Mouse (Mus musculus) CH12F3 (cell line): ENCODE data around the gene Borcs7.
"Not testable (repeated sequence)": the region's sequence is repeated elsewhere in the genome, so short reads cannot be mapped to it uniquely, and the experiment has no call there.

ENCODE experiments used
- in situ Hi-C: fragments of 300-500 bp; cut with MboI; formaldehyde crosslinking; loops from 2 replicates; pipeline ENCODE4 v1.14.3; 2020; ENCODE audit warnings: low sequenced_read_pairs

Gene Borcs7

DNA sequence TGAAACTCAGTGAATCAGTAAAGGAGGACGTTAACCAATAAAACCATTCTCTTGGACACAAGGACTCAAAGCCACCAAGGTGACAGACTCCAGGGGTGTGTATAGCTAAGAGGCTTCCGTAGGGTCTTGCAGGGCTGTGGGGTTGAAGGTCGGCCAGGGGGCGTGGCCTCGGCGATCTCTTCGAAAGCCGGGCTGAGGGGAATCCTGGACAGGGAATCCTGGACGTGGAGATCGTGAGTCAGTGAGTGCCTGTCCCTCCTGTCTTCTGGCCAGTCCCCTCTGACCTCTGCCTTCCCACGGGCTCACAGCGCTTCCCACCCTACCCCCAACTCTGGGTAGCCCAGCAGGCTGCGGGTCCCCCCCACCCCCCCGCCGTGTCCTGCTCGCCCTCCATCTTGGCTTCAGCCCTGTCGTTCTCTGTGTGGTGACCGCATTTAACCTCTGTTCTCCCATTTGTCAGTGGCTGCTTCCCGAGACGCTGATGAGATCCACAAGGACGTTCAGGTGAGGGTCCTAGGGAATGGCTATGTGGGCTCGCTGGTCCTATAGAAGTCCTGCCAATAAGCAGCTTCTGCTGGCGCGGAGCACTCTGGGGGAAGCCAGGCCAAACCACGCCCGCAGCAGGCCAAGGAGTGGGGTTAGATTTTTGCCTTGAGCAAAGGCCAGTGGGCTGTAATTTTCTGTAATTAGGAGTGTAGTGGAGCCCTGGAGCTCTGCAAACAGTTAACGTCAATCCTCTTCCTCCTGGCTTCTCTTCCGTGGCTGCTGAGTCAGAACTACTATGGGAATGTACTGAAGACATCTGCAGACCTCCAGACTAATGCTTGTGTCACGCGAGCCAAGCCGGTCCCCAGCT is 17.8 kb downstream of the Borcs7 start, which contains the start of gene As3mt:
Gene As3mt, plus strand, starts transcription at position 163 of the 856 bp plus-strand sequence.
- in situ Hi-C loops = no loop called here

DNA sequence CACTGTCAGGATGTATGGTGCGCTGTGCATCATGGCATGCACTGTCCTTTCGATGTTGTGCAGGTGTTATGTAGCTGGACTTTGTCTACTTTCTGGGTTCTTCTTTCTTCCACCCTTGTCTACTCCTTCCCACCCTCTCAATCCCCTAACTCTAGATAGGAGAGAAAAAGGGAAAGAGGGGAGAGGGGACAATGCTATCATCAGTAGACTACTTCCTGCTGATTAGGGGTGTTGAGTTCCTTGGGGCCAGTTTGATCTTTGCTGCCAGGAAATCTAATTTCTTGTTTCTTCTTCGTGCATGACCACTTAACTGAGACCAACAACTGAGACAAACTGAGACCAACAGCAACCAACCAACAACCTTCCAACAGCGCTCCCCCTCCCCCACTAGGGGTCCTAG is 20.9 kb downstream of the Borcs7 start:
- in situ Hi-C loops = no loop called here

DNA sequence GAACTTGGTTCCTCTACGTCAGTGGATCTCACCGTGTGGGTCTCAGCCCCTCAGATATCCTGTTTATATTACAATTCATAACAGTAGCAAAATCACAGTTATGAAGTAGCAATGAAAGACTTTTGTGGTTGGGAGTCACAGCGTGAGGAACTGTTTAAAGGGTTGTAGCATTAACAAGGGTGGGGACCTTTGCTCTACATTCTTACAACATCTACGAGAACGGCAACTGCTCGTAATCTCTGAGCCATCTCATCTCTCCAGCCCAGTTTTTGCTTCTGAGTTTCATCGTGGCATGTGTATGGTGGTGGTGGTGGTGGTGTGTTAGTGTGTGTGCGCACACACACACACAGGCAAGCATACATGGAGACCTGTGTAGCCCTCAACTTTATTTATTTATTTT is 24.5 kb downstream of the Borcs7 start:
- in situ Hi-C loops = no loop called here

DNA sequence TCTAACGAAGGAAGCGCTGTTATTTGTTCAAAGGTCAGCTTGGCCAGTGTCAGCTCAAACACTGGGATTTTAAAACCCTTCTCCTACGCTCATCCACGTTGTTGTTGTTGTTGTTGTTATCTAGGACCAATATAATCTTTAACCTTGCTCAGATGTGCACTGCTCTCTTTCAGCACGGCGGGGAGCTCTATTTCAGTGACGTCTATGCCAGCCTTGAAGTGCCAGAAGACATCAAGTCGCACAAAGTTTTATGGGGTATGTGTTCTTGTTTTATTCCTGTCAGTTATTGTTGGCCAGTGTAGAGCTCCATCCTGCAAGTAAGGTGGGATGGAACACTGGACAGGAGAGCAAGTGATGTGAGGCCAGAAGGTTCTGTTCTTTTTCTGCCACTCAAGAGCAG is 25.3 kb downstream of the Borcs7 start:
- in situ Hi-C loops = no loop called here

DNA sequence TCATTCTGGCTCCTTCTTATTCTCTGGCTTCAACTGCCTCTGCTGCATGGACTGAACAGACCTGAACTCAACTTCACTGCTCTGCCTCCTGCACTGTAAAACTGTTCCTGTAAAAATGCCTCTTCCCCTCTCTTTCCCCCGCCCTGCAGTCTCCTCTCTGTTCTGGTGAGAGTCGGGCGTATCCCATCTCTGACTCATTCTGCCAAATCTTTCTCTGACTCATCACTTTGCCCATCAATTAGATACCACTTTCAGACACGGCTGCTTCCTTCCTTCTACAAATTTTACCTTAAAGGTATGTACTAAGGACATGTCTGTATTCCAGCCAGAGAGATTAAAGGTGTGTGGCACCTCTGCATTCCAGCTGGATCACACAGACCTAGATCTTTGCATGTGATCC is 28.4 kb downstream of the Borcs7 start:
- in situ Hi-C loops = no loop called here

DNA sequence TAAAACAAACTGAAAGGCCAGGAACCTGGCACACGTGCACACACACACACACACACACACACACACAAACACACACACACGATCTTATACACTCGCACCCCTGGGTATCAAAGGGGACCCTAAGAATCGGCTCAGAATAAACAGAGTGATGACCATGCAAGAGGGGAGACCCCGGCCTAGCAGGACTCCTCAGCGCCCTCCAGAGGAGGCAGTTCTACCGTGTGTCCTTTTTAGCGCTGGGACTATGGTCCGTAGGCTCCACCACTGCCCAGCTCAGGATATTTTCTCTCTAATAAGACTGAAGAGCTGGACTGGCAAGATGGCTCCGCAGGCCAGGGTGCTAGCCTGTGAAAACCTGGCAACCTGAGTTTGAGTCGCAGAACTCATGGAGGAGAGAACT is 34.7 kb downstream of the Borcs7 start:
- in situ Hi-C loops = no loop called here

DNA sequence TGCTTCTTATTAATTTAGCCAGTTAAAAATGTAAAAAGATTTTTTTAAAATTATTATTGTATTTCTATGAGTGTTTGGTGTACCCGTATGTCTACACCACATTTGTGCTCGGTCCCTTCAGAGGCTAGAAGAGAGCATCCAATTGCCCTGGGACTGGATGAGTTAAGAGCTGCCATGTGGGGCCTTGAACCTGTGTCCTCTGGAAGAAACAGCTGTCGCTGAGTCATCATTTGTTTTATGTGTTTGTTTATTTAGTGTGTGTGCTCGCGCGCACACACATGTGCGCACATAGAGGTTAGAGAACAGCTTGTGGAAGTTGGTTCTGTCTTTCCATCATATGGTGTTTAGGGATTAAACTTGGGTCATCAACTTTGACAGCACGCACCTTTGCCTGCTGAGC is 36.4 kb downstream of the Borcs7 start:
- in situ Hi-C loops = no loop called here

DNA sequence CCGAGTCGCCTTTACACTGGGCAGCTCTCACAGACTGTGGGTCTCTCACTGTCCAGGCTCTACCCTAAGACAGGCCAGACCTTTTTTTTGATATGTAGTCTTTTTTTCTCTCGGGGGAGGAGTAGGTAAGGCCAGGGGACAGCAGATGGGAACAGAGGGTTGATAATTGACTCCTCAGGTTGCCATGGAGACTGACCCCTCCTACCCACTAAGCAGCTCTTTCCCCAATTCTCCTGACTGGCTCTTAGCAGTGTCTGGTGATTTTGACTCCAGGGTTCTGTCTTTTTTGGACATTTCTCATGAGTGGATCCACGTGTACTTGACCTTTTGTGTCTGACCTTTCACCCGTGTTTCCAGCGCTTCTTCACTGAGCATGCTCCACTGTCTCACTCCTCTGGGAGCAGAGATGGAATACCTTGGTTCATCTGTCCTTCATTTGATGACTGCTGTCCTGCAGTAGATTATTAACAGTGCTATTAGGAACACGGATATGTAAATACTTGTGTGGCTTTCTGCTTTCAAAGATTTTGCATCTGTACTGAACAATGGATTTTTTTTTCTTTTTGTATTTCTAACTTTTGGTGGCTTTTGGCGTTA is 37.5 kb downstream of the Borcs7 start:
- in situ Hi-C loops = no loop called here

DNA sequence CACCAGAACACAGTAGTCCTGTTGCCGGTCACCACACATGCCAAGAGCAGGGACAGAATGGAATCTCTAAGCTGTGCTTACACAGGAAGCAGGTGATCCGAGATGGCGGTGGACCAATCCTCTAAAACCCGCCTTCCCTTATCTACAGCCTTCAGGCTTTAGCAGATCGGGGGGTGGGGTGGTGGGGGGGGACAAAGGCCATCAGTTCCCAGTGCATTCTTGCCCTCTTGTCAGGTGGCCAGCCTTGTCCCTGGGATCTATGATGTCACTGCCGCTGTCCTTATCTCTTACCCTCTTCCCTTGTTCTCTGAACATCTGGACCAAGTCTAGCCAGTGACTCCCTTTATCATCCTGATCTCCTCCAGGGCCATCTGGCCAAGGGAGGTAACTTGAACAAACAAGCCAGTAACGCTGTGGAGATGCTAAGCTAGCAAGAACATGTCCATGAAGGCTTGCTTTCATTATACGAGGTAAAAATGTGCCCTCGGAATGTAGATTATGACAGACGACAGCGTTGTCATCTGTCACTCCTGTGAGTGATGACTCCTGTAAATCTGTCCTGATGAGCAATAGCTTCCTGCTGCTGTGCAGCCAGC is 38.3 kb downstream of the Borcs7 start:
- in situ Hi-C loops = no loop called here

DNA sequence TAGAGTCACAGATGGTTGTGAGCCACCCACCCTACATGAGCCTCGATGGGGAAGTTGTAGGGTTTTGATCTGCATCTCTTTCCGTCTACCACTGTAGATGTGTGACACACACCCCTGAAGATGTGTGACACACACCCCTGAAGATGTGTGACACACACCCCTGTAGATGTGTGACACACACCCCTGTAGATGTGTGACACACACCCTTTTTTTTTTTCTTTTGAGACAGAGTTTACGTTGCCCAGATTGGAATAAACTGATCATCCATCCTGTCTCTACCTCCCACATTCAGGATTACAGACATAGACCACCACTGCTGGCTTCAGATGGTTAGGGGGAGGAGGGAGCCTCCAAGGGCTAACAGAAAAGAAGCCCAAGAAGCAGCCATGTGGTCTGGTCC is 39.2 kb downstream of the Borcs7 start:
- in situ Hi-C loops = no loop called here

DNA sequence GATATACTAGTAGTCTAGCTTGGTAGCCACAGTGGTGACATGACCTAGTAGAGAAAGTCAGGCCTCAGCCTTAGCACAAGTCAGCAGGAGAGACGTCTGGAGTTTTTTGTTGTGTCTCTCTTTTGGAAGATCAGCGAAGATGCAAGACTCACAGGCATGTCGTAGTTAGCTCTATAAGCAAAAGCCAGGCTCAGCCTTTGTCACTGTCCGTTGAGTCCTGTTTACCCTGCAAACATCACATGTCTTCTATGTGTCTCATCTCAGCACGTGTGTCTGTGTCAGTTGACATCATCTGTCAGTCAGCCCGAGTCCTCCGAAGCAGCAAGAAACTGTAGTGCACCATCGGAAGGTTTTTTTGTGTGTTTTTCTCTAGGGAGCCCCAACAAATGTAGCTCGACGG is 41.6 kb downstream of the Borcs7 start:
- in situ Hi-C loops = no loop called here

DNA sequence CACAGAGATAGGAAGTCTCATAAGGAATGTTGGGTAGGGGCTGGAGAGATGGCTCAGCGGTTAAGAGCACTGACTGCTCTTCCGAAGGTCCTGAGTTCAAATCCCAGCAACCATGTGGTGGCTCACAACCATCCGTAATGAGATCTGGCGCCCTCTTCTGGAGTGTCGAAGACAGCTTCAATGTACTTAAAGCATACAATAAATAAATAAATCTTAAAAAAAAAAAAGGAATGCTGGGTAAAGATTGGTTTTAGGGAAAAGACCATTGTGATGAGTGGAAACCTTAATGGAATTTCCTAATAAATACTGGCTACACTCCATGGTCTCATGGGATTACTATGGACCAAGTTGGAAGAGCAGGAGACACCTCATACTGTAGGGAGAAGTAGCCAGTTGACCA is 43.0 kb downstream of the Borcs7 start:
- in situ Hi-C loops = not testable (repeated sequence)

DNA sequence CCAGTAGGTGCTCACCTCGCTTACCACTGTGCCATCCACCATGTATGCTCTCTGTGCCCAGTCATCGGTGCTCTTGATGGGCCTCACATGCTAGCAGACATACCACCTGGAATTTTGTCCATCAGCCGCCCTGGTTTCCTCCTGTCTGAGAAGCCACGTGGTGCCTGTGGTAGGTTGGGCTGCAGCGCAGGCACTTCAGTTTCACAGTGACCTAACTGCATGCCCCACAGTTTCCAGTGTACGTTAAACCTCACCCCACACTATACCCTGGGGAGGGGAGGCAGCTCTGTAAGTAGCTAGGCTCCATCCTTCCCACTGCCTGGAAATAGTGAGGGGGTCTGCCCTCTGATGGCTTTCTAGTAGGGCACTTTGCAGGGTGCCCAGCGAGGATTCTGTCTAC is 43.9 kb downstream of the Borcs7 start:
- in situ Hi-C loops = no loop called here

DNA sequence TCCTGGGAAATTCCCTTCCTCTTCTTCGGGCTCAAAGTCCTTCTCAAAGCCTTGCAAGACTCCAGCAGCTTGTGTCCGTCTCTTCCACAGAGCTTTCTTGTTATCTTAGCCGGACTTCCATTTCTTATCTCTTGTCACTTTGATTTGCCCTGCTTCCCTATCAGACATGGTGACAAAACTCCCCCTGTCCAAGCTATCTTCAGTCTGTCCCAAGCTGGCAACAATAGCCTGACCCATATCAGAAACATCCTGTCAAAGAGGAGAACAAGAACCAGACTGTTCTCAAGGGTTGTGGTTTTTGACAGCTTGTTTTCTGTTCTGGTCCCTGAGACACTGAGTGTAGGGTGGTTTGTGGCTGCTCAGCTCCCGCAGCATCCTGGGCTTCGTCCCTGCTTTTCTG is 45.5 kb downstream of the Borcs7 start:
- in situ Hi-C loops = no loop called here

DNA sequence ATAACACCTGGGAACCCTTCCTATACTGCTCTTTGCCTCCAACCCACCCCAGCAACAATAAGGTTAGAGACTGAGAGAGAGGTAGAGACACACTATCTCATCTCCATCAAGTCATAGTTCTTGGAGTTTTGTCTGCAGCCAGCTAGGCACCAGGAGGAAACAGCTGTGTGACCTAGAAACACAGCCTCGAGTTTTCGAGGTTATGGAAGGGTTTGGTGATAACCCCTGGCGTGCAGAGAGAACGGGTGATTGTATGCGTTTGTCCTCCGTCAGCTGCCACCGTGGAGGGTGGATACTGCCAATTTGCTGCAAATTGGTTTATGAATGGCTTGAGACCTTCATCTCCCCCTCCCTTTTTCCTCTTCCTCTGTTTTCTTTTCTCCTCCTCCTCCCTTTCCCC is 47.4 kb downstream of the Borcs7 start:
- in situ Hi-C loops = no loop called here

DNA sequence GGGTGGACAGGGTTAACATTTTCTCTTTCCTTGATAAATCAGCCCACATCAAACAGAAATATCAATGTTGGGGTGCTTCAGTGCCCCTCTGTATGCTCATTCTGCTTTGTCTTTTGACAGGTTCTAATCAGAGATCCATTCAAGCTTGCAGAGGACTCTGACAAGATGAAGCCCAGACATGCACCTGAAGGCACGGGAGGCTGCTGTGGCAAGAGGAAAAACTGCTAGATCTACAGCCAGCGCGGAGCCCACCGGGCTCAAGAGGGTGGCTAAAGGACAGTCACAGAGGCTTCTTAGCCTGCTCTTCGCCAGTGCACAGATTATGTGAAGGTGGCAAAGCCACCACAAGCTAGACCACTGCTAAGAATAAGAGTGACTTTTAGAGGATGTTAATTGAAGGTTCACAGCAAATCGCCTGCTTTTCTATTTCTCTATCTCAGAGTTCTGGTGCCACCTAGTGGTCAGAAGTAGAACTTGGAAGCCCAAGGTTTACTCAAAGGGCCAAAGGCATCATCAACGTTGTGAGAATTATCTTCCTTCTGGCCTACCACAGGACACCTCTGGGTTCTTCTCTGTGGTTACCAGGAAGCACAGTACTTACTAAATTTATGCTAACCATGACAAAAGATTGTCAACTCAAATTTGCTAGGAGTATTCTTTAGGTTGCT is 50.8 kb downstream of the Borcs7 start:
- in situ Hi-C loops = loop anchor here (5.0 to 10.0 kb wide), 2 partner anchors 73 to 156 kb away; no protein-coding TSS in a partner anchor

DNA sequence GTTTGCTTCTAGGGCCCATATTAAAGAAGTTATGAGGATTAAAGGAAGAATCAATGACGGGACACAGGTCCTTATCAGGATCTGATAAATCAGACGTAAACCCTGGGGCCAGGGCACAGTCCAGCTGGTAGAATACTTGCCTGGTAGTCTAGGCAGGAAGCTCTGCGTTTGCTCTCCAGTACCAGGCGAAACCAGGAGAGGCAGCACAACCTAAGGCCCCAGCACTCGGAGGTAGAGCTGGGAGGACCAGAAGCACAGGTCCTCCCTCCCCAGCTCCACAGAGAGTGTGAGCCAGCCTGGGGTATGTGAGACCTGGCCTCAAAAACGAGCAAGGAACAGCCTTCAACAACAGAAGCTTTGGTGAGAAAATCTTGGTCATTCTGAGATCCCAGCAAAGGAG is 51.9 kb downstream of the Borcs7 start:
- in situ Hi-C loops = loop anchor here (5.0 to 10.0 kb wide), 2 partner anchors 74 to 157 kb away; no protein-coding TSS in a partner anchor

DNA sequence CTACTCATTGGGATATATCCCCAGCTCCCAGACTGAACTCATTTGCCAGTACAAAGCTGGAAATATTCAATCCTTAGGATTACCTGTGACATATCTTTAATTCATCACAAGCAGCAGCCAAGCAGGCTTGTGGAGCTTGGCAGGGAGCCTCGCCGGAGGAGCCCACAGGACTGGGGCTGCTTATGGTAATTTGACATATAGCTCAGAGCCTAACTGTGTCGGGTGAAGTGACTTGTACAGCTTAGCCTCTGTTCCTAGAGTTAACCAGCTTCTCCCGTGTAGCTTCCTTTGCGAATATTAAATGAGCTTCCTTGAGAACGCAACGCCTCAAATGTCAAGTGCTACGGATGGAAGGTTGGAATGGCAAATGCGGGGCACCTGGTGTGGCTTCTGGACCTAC is 55.0 kb downstream of the Borcs7 start:
- in situ Hi-C loops = loop anchor here (5.0 to 10.0 kb wide), 2 partner anchors 77 to 160 kb away; no protein-coding TSS in a partner anchor

DNA sequence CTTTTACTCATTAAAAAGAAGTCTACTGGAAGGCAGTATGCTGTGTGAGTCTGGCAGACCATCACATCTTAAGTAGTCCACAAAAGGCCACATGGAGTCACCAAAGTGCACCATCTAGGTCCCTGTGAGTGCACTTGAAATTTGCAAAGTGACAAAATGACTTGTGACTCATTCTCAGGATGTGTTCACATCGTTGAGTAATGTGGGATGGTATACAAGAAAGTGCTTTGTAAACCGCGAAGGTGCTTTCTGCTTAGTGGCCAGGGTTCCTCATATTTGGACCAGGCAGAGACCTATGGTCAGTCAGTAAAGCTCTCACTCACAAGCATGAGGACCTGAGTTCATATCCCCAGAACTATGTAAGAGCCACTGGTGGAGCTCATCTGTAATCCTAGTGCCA is 58.1 kb downstream of the Borcs7 start:
- in situ Hi-C loops = loop anchor here (10.0 kb wide), 1 partner anchor 163 kb away; no protein-coding TSS in a partner anchor

DNA sequence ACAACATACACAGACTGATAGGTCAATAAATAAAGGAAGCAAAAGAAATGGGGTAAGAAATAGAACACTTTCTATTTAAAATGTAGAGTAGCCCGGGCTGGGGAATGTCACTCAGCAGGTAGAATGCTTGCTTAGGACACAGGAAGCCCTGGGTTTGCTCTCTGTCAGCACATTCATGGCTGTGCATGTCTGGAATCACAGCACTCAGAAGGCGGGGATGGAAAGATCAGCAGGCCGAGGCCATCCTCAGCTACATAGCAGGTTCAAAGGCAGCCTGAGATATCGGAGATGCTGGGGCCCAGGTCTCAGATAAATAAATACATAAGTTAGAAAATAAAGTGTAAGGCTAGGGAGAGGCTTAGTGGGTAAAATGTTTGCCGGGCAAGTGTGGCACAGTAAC is 62.5 kb downstream of the Borcs7 start:
- in situ Hi-C loops = loop anchor here (25.0 kb wide), 1 partner anchor 110 kb away; no protein-coding TSS in a partner anchor
